Mouse (Mus musculus) liver, embryonic 13.5 days (tissue): Measurements from ENCODE around the gene Nos1ap. TPM values are rescaled to one million over a fixed set of nuclear protein-coding genes. Genes with fewer than 3 reads are reported as not detected.

Experiments
- ATAC-seq: fragments of 200-750 bp; cut with Nextera tagmentation; 2 replicates; pipeline ENCODE4 v1.8.0; 2017; ENCODE audit warnings: low read depth, mild to moderate bottlenecking, moderate number of reproducible peaks, moderate library complexity
- DNase-seq: peaks from one replicate; pipeline ENCODE4 v3.0.0; 2022
- H3K27ac ChIP-seq: fragments of 300-500 bp; sonication (generic); 2 replicates; pipeline ENCODE4 v1.5.1; 2015; ENCODE audit warnings: moderate library complexity, mild to moderate bottlenecking, inconsistent platforms
- H3K27me3 ChIP-seq: fragments of 300-500 bp; sonication (generic); 2 replicates; pipeline ENCODE4 v1.6.1; 2015; ENCODE audit warnings: mild to moderate bottlenecking, inconsistent platforms
- H3K36me3 ChIP-seq: fragments of 300-500 bp; sonication (generic); 2 replicates; pipeline ENCODE4 v1.6.1; 2015; ENCODE audit warnings: mild to moderate bottlenecking, inconsistent platforms
- H3K4me1 ChIP-seq: fragments of 300-500 bp; sonication (generic); replicated peaks from 2 replicates; pipeline ENCODE4 v1.6.1; 2015; ENCODE audit warnings: inconsistent platforms
- H3K4me2 ChIP-seq: fragments of 300-500 bp; sonication (generic); 2 replicates; pipeline ENCODE4 v1.6.1; 2015; ENCODE audit warnings: inconsistent platforms, mild to moderate bottlenecking, moderate library complexity
- H3K4me3 ChIP-seq: fragments of 300-500 bp; sonication (generic); replicated peaks from 2 replicates; pipeline ENCODE4 v1.5.1; 2015; ENCODE audit warnings: mild to moderate bottlenecking, inconsistent platforms
- H3K9ac ChIP-seq: fragments of 300-500 bp; sonication (generic); 2 replicates; pipeline ENCODE4 v1.6.1; 2015; ENCODE audit warnings: mild to moderate bottlenecking, inconsistent platforms
- H3K9me3 ChIP-seq: fragments of 300-500 bp; sonication (generic); replicated peaks from 2 replicates; pipeline ENCODE4 v1.6.1; 2016; ENCODE audit warnings: inconsistent platforms
- WGBS: fragments of 180-500 bp; shearing (Covaris S2); methylation state at CpG from one replicate; pipeline ENCODE4 v1.1.7; 2015; ENCODE audit not compliant: insufficient replicate concordance; 5-methylcytosine and 5-hydroxymethylcytosine counted together
- polyA plus RNA-seq: library from polyadenylated mRNA; unstranded; fragments of >200 nt; fragmentation: Nextera tagmentation; extraction: Ambion mirVana; gene quantifications from 2 replicates; pipeline ENCODE4 v1.2.1, GENCODE M21; 2015

Gene Nos1ap
- polyA plus RNA-seq, 1 experiment from 2014 or later, result 3.7 TPM

- Histone ChIP-seq H3K27ac (no peak overlapping the region), H3K4me1 (no peaks in the 10 kb centered on the region), H3K27me3 (no peaks in the 10 kb centered on the region), H3K4me3 (no peak overlapping the region), H3K36me3 (no peaks in the 10 kb centered on the region), H3K9ac (no peak overlapping the region), H3K9me3 (no peaks in the 10 kb centered on the region), H3K4me2 (no peak overlapping the region)
- no peak for DNase-seq
- WGBS, result 71% methylated on average over 14 of the region's 14 CpGs
- no peak for ATAC-seq
Measured at GRCm38 (mm10) chr1:170455910-170456700, 133.6 kb downstream of the Nos1ap start.

DNA sequence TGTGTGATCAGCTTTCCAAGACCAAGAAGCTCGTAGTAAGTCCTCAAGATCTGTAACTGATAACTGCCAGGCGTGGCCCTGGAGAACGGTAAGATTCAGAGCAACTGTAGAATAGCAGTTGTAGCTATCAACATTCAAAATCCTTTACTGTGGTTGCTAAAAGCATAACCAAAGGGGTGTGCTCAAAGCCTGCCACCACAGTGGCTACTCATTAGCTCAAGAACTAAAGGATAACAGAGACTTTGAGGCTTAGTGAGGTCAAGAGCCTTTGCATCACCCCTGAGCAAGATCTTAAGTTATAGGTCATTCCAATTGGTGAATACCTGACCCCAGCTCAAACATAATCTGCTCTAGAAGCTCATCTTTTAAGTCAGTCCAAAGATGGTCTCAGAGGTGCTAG is 134.3 kb downstream of the Nos1ap start:
- ATAC-seq (no peak), DNase-seq (no peak)
- Histone ChIP-seq H3K9me3 (no peaks in the 10 kb centered on the region), H3K27ac (no peak overlapping the region), H3K27me3 (no peaks in the 10 kb centered on the region), H3K36me3 (no peaks in the 10 kb centered on the region), H3K9ac (no peak overlapping the region), H3K4me1 (no peaks in the 10 kb centered on the region), H3K4me2 (no peak overlapping the region), H3K4me3 (no peak overlapping the region)
- 57% methylated on average over 3 of the region's 3 CpGs for WGBS

GRCm38 (mm10) chr1:170453455-170453854 is 136.2 kb downstream of the Nos1ap start:
- Histone ChIP-seq H3K9ac (no peak overlapping the region), H3K4me1 (no peaks in the 10 kb centered on the region), H3K4me2 (no peak overlapping the region), H3K27me3 (no peaks in the 10 kb centered on the region), H3K9me3 (no peaks in the 10 kb centered on the region), H3K27ac (no peak overlapping the region), H3K36me3 (no peaks in the 10 kb centered on the region), H3K4me3 (no peak overlapping the region)
- no peak for DNase-seq
- 44% methylated on average over 3 of the region's 3 CpGs for whole genome bisulfite sequencing
- ATAC-seq, result no peak

- Histone ChIP-seq H3K27me3 (no peaks in the 10 kb centered on the region), H3K4me1 (no peaks in the 10 kb centered on the region), H3K36me3 (no peaks in the 10 kb centered on the region), H3K4me2 (no peak overlapping the region), H3K27ac (no peak overlapping the region), H3K4me3 (no peak overlapping the region), H3K9ac (no peak overlapping the region), H3K9me3 (no peaks in the 10 kb centered on the region)
- no peak for ATAC-seq
- DNase-seq, result no peak
- 46% methylated on average over 2 of the region's 2 CpGs for WGBS
Measured at GRCm38 (mm10) chr1:170448244-170448643, 141.4 kb downstream of the Nos1ap start.

DNA sequence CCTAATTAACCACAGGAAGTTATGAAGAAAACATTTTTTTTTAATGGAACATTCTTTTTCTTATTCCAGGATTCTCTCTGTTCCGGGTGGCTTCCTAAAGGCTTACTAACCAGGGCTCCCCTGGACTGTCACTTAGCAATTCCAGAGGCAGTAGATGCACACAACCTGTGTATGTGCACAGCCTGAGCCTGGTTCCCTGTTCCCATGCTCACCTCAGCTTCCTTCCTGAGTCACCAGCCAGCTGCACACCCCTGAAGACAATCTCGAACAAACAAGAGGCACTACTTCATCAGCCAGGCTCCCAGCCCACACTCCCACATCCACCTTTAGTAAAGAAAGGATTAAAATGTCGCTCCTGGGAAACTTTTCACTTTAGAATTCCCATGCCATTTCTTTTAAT is 144.2 kb downstream of the Nos1ap start:
- Histone ChIP-seq H3K36me3 (no peaks in the 10 kb centered on the region), H3K27me3 (no peaks in the 10 kb centered on the region), H3K27ac (no peak overlapping the region), H3K4me3 (no peak overlapping the region), H3K4me1 (no peaks in the 10 kb centered on the region), H3K9me3 (no peaks in the 10 kb centered on the region), H3K9ac (no peak overlapping the region), H3K4me2 (no peak overlapping the region)
- 36% methylated on average over 3 of the region's 3 CpGs for WGBS
- ATAC-seq (no peak), DNase-seq (no peak)

GRCm38 (mm10) chr1:170440367-170440766 is 149.3 kb downstream of the Nos1ap start:
- no peaks in the 10 kb centered on the region for H3K4me1 ChIP-seq
- DNase-seq (no peak), ATAC-seq (no peak)
- H3K36me3 ChIP-seq, result no peaks in the 10 kb centered on the region
- H3K9me3 ChIP-seq, result no peaks in the 10 kb centered on the region
- no peak overlapping the region for H3K9ac ChIP-seq
- no peak overlapping the region for H3K27ac ChIP-seq
- H3K4me3 ChIP-seq, result no peak overlapping the region
- H3K4me2 ChIP-seq, result no peak overlapping the region
- H3K27me3 ChIP-seq, result no peaks in the 10 kb centered on the region
- WGBS, result 77% methylated on average over 10 of the region's 10 CpGs

- ATAC-seq, result no peak
- no peak overlapping the region for H3K9ac ChIP-seq
- no peaks in the 10 kb centered on the region for H3K36me3 ChIP-seq
- DNase-seq, result no peak
- WGBS, result 62% methylated on average over 7 of the region's 7 CpGs
- no peaks in the 10 kb centered on the region for H3K4me1 ChIP-seq
- no peaks in the 10 kb centered on the region for H3K9me3 ChIP-seq
- H3K4me2 ChIP-seq, result no peak overlapping the region
- no peak overlapping the region for H3K27ac ChIP-seq
- H3K4me3 ChIP-seq, result no peak overlapping the region
- H3K27me3 ChIP-seq, result no peaks in the 10 kb centered on the region
Measured at GRCm38 (mm10) chr1:170438471-170439151, 151.1 kb downstream of the Nos1ap start.

DNA sequence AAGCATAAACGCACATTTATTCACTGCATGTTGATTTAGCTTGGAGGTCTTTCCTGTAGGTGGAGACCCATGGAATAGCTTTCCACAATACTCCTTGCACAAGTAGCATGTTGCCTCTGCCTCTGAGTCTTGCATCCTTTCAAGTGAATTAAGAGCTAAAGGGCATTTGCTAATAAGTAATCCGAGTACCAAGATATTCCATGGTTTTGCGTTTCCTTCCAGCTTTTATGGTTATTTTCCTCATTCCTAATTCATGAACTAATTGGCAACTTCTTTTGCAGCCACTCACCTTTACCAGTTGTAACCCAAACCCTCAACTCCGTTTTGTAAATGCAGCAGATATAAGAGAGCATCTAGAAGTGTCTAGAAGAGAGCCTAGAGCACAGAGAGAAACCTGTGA is 155.5 kb downstream of the Nos1ap start:
- Histone ChIP-seq H3K9me3 (no peaks in the 10 kb centered on the region), H3K27ac (no peak overlapping the region), H3K4me1 (no peaks in the 10 kb centered on the region), H3K9ac (no peak overlapping the region), H3K4me2 (no peak overlapping the region), H3K4me3 (no peak overlapping the region), H3K36me3 (no peaks in the 10 kb centered on the region), H3K27me3 (no peaks in the 10 kb centered on the region)
- DNase-seq (no peak), ATAC-seq (no peak)
- 67% methylated on average over 4 of the region's 4 CpGs for WGBS

DNA sequence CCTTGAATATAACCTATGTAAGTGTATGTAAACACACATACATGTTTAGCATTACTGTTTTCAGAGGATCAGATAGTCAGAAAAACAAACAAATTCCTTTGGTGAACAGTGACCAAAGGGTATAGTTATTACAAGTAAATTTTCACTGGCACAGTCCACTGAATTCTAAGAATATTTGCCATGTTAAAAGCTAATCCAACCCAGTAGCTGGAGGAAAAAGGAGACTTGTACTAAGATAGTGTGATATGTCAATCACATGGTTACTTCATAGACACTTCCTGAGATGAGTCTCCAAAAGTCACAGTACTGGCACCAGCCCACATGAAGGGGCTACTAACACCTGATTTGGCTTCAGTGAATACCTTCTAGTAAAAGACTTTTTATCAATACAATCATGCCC is 156.0 kb downstream of the Nos1ap start:
- no peak overlapping the region for H3K9ac ChIP-seq
- H3K27ac ChIP-seq, result no peak overlapping the region
- H3K4me3 ChIP-seq, result no peak overlapping the region
- no peak for ATAC-seq
- H3K4me1 ChIP-seq, result no peaks in the 10 kb centered on the region
- H3K36me3 ChIP-seq, result no peaks in the 10 kb centered on the region
- no peaks in the 10 kb centered on the region for H3K27me3 ChIP-seq
- DNase-seq, result no peak
- no peaks in the 10 kb centered on the region for H3K9me3 ChIP-seq
- no peak overlapping the region for H3K4me2 ChIP-seq

DNA sequence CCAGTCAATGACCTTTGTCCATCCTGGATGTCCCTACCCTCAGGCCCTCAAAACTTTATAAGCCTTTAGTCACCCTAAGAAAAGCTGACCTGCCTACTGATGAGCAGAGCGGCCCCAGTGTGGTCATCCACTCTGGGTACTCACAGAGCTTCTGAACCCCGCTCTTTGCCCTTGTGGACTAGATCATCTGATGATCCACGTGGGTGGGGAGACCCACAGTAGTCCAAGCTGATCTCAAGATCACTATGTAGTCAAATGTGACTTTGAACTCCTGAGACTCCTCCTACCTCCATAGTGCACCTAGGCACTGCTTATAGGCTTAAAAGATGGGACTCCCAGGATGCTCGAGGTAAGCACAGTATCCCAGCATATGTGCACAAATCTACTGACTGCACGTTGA is 157.4 kb downstream of the Nos1ap start:
- no peaks in the 10 kb centered on the region for H3K9me3 ChIP-seq
- no peak for ATAC-seq
- H3K27ac ChIP-seq, result no peak overlapping the region
- no peak overlapping the region for H3K9ac ChIP-seq
- H3K4me1 ChIP-seq, result no peaks in the 10 kb centered on the region
- H3K36me3 ChIP-seq, result no peaks in the 10 kb centered on the region
- 56% methylated on average over 5 of the region's 5 CpGs for WGBS
- H3K4me3 ChIP-seq, result no peak overlapping the region
- no peaks in the 10 kb centered on the region for H3K27me3 ChIP-seq
- DNase-seq, result no peak
- no peak overlapping the region for H3K4me2 ChIP-seq

- 67% methylated on average over 5 of the region's 5 CpGs for WGBS
- Histone ChIP-seq H3K9ac (no peak overlapping the region), H3K4me1 (no peaks in the 10 kb centered on the region), H3K27me3 (no peaks in the 10 kb centered on the region), H3K9me3 (no peaks in the 10 kb centered on the region), H3K4me3 (no peak overlapping the region), H3K36me3 (no peaks in the 10 kb centered on the region), H3K4me2 (no peak overlapping the region), H3K27ac (no peak overlapping the region)
- no peak for DNase-seq
- ATAC-seq, result no peak
Measured at GRCm38 (mm10) chr1:170431312-170431711, 158.3 kb downstream of the Nos1ap start.

- Histone ChIP-seq H3K36me3 (no peaks in the 10 kb centered on the region), H3K4me1 (no peaks in the 10 kb centered on the region), H3K27me3 (no peaks in the 10 kb centered on the region), H3K4me3 (no peak overlapping the region), H3K27ac (no peak overlapping the region), H3K9ac (no peak overlapping the region), H3K9me3 (no peaks in the 10 kb centered on the region), H3K4me2 (no peak overlapping the region)
- ATAC-seq, result no peak
- no peak for DNase-seq
- WGBS, result 73% methylated on average over 7 of the region's 7 CpGs
Measured at GRCm38 (mm10) chr1:170430660-170431059, 159.0 kb downstream of the Nos1ap start.
